Mouse (Mus musculus) adrenal gland, postnatal 36 days (tissue): ENCODE data around the gene Ubxn11. TPM values are rescaled to one million over a fixed set of nuclear protein-coding genes. Genes with fewer than 3 reads are reported as not detected.

Experiments
- DNase-seq, 2 experiments: peaks; one replicate each; pipeline ENCODE4 v3.0.0; 2021; ENCODE audit warnings: mixed read lengths in 1 of 2
- total RNA-seq, 2 experiments: library from RNA; stranded (reverse); gene quantifications; 2 replicates each; pipeline ENCODE4 v1.2.3; 2021

Gene Ubxn11
- total RNA-seq, 2 experiments from 2014 or later = 5.2 to 8.5 TPM

DNA sequence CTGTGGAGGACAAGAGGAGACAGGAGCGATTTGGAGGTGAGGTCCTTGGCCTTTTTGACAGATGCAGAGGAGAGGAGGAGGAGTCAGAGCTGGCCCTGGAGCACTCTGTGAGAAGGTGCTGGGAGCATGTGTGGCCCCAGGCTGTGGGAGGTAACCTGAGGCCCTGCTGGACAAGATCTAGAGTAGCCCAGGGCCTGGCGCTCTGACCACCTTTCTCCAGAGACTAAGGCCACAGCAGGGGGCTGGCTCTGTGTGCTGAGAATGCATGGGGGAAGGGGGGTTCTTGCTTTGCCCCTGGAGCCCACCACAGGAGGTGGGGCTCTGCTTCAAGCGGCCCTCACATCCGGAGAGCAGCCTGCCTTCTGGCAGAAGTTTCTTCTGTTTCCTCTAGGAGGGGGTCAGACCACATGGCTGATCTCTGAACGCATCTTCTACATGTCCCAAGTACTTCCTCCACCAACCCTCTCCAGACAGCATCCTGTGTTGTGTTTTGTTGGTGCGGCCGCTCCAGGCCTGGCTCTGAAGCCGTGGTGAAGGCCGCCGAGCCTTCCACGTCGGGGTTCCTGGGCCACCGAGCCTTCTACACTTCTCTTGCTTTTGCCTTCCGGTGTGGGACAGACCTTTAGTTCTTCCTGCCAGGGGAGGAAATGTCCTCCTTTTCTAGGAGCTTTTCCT is 15.9 kb downstream of the Ubxn11 start:
- DNase-seq = no peak

- DNase-seq = no peak
These were observed 16.7 kb downstream of the Ubxn11 start for GRCm38 (mm10) chr4:134119042-134119441.

- DNase-seq = no peak
These were observed 17.3 kb downstream of the Ubxn11 start for GRCm38 (mm10) chr4:134119644-134120043.

DNA sequence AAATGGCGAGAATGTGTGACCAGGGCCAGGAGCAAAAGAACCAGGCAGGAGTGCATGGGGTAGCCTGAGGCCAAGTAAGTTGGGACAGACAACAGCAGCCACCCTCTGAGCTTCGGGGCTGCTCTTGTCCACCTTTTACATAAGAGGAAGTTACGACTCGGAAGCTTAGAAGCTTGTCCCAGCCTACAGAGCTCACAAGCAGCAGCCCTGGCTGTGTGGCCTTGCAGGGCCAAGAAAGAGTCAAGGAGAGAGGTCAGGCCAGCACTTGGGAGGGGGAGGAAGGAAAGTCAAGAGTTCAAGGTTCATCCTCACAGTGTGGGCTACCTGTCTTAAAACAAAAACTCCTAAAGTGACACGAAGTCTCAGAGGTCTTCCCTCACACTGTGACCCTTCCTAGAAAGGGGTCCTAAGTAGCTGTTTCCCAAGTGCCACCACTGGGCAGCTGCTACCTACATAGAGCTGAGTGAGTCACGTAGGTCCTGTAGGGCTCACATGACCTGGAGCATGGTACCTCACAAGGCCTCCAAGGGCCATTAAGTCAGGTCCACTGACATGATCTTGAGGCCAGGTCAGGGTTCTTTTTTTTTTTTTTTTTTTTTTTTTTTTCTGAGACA is 17.9 kb downstream of the Ubxn11 start:
- DNase-seq = no peak

DNA sequence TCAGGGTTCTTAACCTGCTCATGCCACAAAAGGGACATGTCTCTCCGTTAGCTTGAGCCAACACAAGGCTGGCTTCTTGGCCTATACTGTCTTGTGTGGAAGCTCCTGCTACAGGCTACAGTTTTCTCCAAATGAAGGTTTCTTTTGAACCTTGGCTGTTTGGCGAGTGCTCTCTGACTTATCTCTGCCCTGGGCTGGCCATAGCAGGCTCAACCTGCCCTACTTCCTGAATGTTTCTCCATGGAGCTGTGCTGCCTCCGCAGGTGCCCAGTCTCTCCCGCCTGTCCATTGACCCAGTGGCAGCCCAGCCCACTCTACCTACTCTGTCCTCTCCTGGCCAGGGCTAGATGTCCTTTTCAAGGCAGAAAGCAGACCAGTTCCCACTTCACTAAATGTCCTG is 18.5 kb downstream of the Ubxn11 start:
- no peak for DNase-seq

GRCm38 (mm10) chr4:134121571-134121970 is 19.2 kb downstream of the Ubxn11 start:
- no peak for DNase-seq

GRCm38 (mm10) chr4:134122281-134122680 is 19.9 kb downstream of the Ubxn11 start:
- DNase-seq = no peak

DNA sequence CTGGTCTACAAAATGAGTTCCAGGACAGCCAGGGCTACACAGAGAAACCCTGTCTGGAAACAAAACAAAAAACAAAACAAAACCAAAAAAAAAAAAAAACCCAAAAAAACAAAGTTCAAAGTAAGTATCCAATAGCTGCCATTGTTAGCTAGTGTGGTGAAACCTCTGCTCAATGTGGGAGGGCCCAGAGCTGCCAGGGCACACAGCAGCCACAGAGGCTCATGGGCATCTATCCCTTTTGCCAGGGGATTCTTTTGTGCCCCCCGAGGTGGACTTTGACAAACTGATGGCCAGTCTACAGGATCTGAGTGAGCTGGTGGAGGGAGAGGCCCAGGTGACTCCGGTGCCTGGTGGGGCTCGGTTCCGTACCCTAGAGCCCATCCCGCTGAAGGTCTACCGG is 20.8 kb downstream of the Ubxn11 start:
- DNase-seq = no peak

DNA sequence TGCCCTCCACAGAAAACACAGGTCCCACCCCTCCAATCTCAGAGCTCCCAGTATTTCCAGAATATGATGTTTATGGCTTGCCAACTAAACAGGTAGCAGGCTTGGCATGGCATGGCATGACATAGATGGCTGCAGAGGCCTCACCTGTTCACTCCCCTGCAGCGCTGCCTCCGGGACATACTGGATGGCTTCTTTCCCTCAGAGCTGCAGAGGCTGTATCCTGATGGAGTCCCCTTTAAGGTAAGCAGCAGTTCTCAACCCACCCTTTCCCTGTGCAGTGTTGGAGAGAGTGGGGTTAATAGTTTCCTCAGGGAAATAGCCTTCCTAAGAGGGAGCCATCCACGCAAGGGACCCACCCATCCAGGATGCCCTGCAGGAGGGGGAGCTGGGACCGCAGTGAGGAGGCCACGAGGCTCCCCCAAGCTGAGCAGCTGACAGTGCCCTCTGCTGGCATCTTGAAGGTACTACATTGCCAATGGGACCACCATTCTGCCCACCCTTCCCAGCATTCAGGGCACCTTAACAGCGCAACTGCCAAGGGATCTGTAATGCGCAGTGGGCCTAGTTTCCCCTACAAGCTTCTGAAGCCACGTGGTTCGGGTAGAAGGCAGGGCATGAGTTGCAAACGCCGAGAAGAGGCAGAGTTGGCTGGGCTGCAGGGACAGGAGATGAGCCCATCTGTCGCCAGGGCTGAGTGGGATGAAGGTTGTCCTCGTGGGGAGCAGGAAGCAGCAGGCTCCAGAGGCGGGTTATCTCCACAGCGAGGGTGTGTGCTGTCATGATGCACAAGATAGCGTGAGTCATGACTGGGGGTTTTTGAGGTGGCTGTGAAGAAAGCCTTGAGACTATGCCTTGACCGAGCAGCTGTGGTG is 21.5 kb downstream of the Ubxn11 start:
- DNase-seq = peak; percentile 68 to 76

- no peak for DNase-seq
These were observed 23.2 kb downstream of the Ubxn11 start for GRCm38 (mm10) chr4:134125383-134126060.

- DNase-seq = no peak
These were observed 24.1 kb downstream of the Ubxn11 start for GRCm38 (mm10) chr4:134126300-134127120.

DNA sequence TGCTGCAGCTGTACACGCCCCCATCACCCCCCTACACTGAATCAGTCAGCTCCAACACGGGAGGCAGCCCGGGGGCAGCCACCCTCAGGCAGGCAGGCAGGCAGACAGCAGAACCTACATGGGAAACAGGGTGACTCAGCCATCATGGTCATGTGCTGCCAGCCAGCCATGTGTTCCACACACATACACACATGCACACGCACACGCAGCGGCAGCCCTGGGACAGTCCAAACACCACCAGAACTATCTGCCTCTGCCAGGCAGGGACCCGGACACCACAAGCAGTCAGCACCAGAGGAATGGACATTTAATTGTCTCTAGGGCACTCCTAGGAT is 24.7 kb downstream of the Ubxn11 start:
- DNase-seq = no peak

GRCm38 (mm10) chr4:134127793-134128192 is 25.4 kb downstream of the Ubxn11 start:
- DNase-seq = no peak

- peak; percentile 91 to 95 for DNase-seq
These were observed 26.0 kb downstream of the Ubxn11 start, which contains the start of gene Sh3bgrl3 for GRCm38 (mm10) chr4:134128221-134128982. Sh3bgrl3 (minus strand) TSS chr4:134128789.

DNA sequence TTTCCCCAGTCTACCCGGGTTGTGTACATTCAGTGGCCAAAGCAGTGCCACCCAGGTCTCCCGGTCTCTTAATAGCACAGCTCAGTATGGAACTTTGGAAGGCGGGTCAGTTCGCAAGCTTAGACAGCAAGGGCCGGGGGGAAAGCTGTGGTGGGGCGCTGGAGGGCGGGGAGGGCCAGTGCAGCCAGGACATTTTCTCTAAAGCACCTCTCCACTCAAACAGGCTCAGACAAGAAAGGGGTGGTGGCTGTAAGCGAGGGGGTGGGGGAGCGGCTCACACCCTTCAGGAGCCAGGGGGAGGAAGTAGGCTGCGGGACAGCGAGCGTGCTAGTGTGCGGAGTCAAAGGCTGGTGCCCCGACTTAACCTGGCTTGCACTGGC is 26.6 kb downstream of the Ubxn11 start:
- no peak for DNase-seq

- DNase-seq = no peak
These were observed 27.1 kb downstream of the Ubxn11 start for GRCm38 (mm10) chr4:134129482-134129881.

DNA sequence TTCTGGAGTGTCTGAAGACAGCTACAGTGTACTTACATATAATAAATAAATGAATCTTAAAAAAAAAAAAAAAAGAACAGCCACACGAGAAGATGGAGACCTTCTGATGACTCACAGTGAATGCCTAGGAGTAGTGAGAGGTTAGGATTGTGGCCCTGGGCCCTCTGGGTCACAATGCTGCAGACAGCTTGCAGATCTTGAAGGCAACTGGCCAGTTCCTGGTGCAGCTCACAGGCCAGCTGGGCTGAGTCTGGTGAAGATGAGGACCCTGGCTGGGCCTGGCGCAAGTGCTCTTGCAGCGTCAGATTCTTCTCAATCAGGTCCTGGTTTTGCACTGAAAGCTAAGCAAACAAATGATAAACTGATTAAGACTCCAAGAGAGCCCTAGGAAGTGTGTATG is 29.7 kb downstream of the Ubxn11 start:
- no peak for DNase-seq

GRCm38 (mm10) chr4:134132519-134133095 is 30.2 kb downstream of the Ubxn11 start:
- no peak for DNase-seq

DNA sequence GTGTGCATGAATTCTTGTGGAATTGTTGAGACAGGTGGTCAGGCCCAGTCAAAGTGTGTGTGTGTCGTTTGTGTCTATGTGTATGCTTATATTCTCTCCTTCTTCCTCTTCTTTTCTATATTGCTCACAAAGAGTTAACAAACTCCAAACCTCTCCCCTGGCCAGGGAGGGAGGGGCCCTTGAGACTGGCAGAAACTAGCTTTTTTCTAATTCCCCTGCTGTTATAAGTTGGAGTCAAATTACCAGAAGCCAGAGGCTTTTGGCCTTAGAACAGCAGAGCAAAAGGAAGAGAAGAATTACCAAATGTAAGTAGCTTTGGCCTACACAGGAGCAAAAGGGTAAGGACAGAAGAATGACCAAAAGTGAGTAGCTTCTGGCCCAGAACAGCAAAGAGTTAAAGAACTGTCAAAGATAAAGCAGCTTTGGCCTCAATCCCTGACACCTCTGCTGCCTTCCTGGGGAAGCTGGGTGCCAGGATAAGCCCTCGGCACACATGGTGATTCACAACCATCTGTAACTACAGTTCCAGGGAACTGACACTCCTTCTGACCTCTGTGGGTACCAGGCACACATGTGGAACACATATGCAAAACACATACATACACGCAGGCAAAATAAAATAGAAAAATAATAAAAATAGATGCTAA is 34.0 kb downstream of the Ubxn11 start:
- no peak for DNase-seq

- no peak for DNase-seq
These were observed 36.5 kb downstream of the Ubxn11 start for GRCm38 (mm10) chr4:134138857-134139256.
